Mouse (Mus musculus) c-Kit-positive CD71-negative TER-119-negative erythroid progenitor cells, embryonic 14.5 days (primary cell): ENCODE data around the gene Ccpg1os.

Experiments used
- DNase-seq: peaks from one replicate; pipeline ENCODE4 v3.0.0-alpha.2; 2013; ENCODE audit warnings: low read depth

Gene Ccpg1os

GRCm38 (mm10) chr9:72985250-72986220 lies at the start of gene Ccpg1os, which contains the start of gene Ccpg1:
Gene Ccpg1os, minus strand, starts transcription at chr9:72985382.
Gene Ccpg1, plus strand, starts transcription at chr9:72985429.
- peak; percentile 91 for DNase-seq

GRCm38 (mm10) chr9:73033406-73033805 lies 48.2 kb upstream of the Ccpg1os start:
- no peak for DNase-seq

GRCm38 (mm10) chr9:73031421-73031820 lies 46.2 kb upstream of the Ccpg1os start:
- no peak for DNase-seq

- no peak for DNase-seq
These were observed 45.3 kb upstream of the Ccpg1os start for GRCm38 (mm10) chr9:73030443-73030842.

- no peak for DNase-seq
These were observed 40.8 kb upstream of the Ccpg1os start for GRCm38 (mm10) chr9:73025818-73026636.

- no peak for DNase-seq
These were observed 35.5 kb upstream of the Ccpg1os start for GRCm38 (mm10) chr9:73020566-73021097.

GRCm38 (mm10) chr9:73019841-73020240 lies 34.7 kb upstream of the Ccpg1os start:
- no peak for DNase-seq

GRCm38 (mm10) chr9:73014724-73015123 lies 29.5 kb upstream of the Ccpg1os start:
- DNase-seq: no peak

GRCm38 (mm10) chr9:73012629-73013028 lies 27.4 kb upstream of the Ccpg1os start:
- no peak for DNase-seq

- no peak for DNase-seq
These were observed 23.2 kb upstream of the Ccpg1os start for GRCm38 (mm10) chr9:73008384-73008783.

GRCm38 (mm10) chr9:73006175-73006574 lies 21.0 kb upstream of the Ccpg1os start:
- no peak for DNase-seq

- DNase-seq: no peak
These were observed 19.9 kb upstream of the Ccpg1os start for GRCm38 (mm10) chr9:73005106-73005505.

- no peak for DNase-seq
These were observed 18.9 kb upstream of the Ccpg1os start for GRCm38 (mm10) chr9:73004076-73004475.

- DNase-seq: no peak
These were observed 17.0 kb upstream of the Ccpg1os start for GRCm38 (mm10) chr9:73002177-73002576.

- DNase-seq: no peak
These were observed 16.3 kb upstream of the Ccpg1os start for GRCm38 (mm10) chr9:73001314-73002011.

GRCm38 (mm10) chr9:73000487-73000886 lies 15.3 kb upstream of the Ccpg1os start:
- DNase-seq: no peak

- DNase-seq: no peak
These were observed 11.6 kb upstream of the Ccpg1os start for GRCm38 (mm10) chr9:72996806-72997205.

GRCm38 (mm10) chr9:72996167-72996566 lies 11.0 kb upstream of the Ccpg1os start:
- no peak for DNase-seq

- DNase-seq: no peak
These were observed 7.4 kb upstream of the Ccpg1os start for GRCm38 (mm10) chr9:72992576-72992975.

GRCm38 (mm10) chr9:72991420-72991819 lies 6.2 kb upstream of the Ccpg1os start:
- DNase-seq: no peak

GRCm38 (mm10) chr9:72988706-72989105 lies 3.5 kb upstream of the Ccpg1os start:
- no peak for DNase-seq

- DNase-seq: no peak
These were observed 2.5 kb upstream of the Ccpg1os start for GRCm38 (mm10) chr9:72987703-72988102.
